Mouse (Mus musculus) T-helper 1 cell (primary cell): ENCODE measurements around the gene Gm7903.
"Not testable (repeated sequence)": the region's sequence is repeated elsewhere in the genome, so short reads cannot be mapped to it uniquely, and the experiment has no call there.

ENCODE experiments used
- in situ Hi-C: fragments of 300-600 bp; cut with MboI, MseI; formaldehyde crosslinking; loops from one replicate; pipeline ENCODE4 v1.15.1; 2025; ENCODE audit warnings: high pct_unique_total_duplicates

Gm7903 gene

DNA sequence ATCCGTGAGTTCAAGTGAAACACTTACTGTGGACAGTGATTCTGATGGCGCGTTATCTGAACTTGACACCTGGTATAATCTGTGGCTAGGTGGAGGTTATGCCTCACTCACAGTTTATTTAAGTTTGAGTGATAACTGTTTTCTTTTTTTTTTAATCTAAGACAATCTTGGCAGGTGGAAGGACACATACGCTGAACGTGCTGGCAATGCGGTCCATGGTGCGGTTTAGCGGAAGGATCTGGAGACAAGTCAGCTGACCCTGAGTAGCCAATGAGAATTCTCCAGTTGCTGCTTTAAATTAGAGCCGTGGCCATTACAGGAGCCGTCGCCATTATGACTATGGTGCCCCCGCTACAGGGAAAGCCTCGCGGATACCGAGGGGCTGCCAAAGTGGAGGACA is at the start of gene Gm7903:
TSS of gene Gm7903 (plus strand) at position 301 of the 400 bp plus-strand sequence.
- in situ Hi-C loops: not testable (repeated sequence)

DNA sequence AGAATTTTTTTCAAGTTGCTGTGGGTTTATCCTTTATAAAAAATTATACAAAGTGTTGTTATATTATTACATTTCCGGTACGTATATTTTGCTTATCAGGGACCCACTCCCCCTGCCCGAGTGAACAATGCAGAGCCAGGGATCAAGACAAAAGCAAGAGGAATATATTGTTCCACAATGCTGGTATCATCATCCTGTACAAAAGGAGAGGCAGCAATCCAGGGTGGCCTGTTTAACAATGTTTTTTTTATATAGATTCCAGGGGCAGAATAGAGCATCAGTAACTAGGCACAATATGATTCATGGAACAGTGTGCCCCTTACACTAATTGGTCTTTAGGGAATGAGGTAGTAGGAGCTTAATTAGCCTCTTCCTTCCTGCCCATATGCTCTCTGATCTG is 30.1 kb upstream of the Gm7903 start:
- in situ Hi-C loops: loop anchor here (25.0 kb wide), 1 partner anchor 184 kb away; the partner anchor contains the start of gene Nxf7

DNA sequence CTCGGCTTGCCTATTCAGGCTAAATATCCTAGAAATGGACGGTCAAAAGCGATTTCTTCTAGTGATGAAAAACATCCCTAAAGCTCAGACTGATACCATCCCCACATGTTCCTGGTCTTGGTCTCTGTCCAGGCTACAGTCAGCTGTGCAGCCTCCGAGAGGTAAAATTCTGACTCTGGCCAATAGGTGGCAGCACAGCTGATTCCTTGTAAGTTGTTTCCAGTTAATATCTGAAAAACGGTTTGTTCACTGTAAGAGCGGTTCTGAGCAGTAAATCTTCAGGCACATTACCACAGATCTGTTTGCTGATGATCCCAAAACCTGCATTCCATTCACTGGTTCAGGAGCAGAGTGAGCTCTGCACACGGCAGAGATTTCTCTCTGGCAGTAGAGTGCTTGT is 12.4 kb upstream of the Gm7903 start:
- in situ Hi-C loops: loop anchor here (5.0 to 25.0 kb wide), 2 partner anchors 59 to 166 kb away; partner anchors contain the start of gene Nxf7

DNA sequence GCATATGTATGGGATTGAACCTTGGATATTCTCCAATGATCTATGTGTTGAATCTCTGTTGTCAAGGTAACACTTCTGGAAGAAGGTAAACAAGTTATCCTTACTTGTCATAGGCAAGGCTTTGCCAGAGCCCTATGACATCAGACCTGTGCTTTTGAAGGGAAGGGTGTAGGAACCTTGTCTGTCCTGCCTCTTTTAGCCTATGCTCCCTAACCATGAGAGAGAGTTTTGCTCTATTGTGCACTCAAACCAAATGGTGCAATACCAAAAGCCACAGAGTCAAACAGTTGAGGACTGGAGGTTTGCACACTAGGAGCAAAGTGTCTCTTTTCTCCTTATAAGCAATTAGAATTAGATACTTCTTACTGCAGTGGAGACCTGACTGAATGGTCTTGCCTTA is 11.8 kb upstream of the Gm7903 start:
- in situ Hi-C loops: loop anchor here (5.0 to 25.0 kb wide), 2 partner anchors 60 to 165 kb away; partner anchors contain the start of gene Nxf7

DNA sequence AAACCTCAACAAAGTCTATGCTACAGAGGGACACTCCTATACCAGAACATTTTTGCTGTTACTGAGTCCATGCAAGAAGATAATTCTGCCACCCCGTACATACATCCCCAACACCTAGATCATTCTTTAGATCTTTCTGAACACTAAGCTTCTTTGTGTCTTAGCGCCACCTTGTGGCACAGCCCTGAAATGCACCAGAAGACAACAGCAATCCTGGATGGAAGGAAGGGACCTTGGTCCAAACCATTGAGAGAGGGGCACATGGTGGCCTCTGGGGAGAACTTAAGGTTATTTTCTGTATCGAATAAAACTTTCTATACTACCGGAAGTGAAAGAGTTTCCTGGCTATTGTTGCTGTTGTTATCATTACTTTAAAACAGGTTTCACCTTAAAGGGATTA is 11.2 kb upstream of the Gm7903 start:
- in situ Hi-C loops: loop anchor here (5.0 to 25.0 kb wide), 2 partner anchors 60 to 165 kb away; partner anchors contain the start of gene Nxf7

DNA sequence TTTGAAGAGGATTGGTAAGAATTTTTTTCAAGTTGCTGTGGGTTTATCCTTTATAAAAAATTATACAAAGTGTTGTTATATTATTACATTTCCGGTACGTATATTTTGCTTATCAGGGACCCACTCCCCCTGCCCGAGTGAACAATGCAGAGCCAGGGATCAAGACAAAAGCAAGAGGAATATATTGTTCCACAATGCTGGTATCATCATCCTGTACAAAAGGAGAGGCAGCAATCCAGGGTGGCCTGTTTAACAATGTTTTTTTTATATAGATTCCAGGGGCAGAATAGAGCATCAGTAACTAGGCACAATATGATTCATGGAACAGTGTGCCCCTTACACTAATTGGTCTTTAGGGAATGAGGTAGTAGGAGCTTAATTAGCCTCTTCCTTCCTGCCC is 30.5 kb downstream of the Gm7903 start:
- in situ Hi-C loops: not testable (repeated sequence)

DNA sequence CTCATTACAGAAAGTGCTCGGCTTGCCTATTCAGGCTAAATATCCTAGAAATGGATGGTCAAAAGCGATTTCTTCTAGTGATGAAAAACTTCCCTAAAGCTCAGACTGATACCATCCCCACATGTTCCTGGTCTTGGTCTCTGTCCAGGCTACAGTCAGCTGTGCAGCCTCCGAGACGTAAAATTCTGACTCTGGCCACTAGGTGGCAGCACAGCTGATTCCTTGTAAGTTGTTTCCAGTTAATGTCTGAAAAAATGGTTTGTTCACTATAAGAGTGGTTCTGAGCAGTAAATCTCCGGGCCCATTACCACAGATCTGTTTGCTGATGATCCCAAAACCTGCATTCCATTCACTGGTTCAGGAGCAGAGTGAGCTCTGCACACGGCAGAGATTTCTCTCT is 48.3 kb downstream of the Gm7903 start:
- in situ Hi-C loops: loop anchor here (5.0 kb wide), 2 partner anchors 290 to 370 kb away; no protein-coding TSS in a partner anchor

DNA sequence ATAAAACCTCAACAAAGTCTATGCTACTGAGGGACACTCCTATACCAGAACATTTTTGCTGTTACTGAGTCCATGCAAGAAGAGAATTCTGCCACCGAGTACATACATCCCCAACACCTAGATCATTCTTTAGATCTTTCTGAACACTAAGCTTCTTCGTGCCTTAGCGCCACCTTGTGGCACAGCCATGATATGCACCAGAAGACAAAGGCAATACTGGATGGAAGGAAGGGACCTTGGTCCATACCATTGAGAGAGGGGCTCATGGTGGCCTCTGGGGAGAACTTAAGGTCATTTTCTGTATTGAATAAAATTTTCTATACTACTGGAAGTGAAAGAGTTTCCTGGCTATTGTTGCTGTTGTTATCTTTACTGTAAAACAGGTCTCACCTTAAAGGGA is 49.5 kb downstream of the Gm7903 start:
- in situ Hi-C loops: loop anchor here (5.0 kb wide), 2 partner anchors 291 to 371 kb away; no protein-coding TSS in a partner anchor
